10 mouse cellular contexts compared by ENCODE assay signal in genomic region chr4:123616971-123617370, GRCm38 (mm10).
DNase-seq lines count a peak whose midpoint lies in the region; ATAC-seq and TF ChIP-seq lines count a peak whose summit lies in the region.
"Had no signal": no experiment of that assay in that cellular context is flagged by ENCODE, and none has a peak within 500 bp of the region (broad histone marks: within the 10 kb centered on the region; RNA-seq: fewer than 3 reads in every experiment).

No protein-coding gene starts in this region.

- H3K36me3 ChIP-seq in forebrain, embryonic 16.5 days (ENCODE audit: control insufficient read depth, insufficient read depth), result no peaks in the 10 kb centered on the region
- H3K36me3 ChIP-seq in midbrain, embryonic 14.5 days (ENCODE audit: control insufficient read depth, insufficient read depth, low read length), result no peaks in the 10 kb centered on the region

- DNase-seq in cerebellum, adult 2 months, result no peak
- DNase-seq in cerebellum, postnatal 10 days, result no peak
- no peak for DNase-seq in layer of hippocampus, adult 2 months (ENCODE audit: low spot score in 2 of 2)
- no peak for DNase-seq in layer of hippocampus, adult 18-20 months (ENCODE audit: low spot score in 2 of 2)
- no peak for DNase-seq in midbrain, embryonic 14.5 days
- DNase-seq in cerebellum, adult 11-12 months, result no peak

- H3K9ac ChIP-seq in forebrain, embryonic 16.5 days (replicated peaks; ENCODE audit: low read depth, low read length), result no peak overlapping the region; the same call in 1 of the 2 replicates
- H3K9ac ChIP-seq in midbrain, embryonic 14.5 days (replicated peaks; ENCODE audit: low read length), result no peak overlapping the region
- H3K9ac ChIP-seq: liver, embryonic 14.5 days had no signal

- no peak overlapping the region for H3K4me2 ChIP-seq in forebrain, embryonic 16.5 days (ENCODE audit: low read length)
- H3K4me2 ChIP-seq in midbrain, embryonic 14.5 days (ENCODE audit: low read length), result no peak overlapping the region

- ATAC-seq in forebrain, embryonic 16.5 days, result no peak
- no peak for ATAC-seq in midbrain, embryonic 14.5 days (ENCODE audit: low FRiP score, low TSS enrichment)
- ATAC-seq in inflammation-experienced regulatory T-cells, adult 6 months, result no peak
- ATAC-seq: intestine, embryonic 16.5 days had no signal

- WGBS in cerebellum, adult 2 months, result 16% methylated on average over 4 of the region's 4 CpGs
- WGBS in forebrain, embryonic 16.5 days, result 61% methylated on average over 4 of the region's 4 CpGs
- 69% methylated on average over 4 of the region's 4 CpGs for WGBS in midbrain, embryonic 14.5 days

- peaks cover 20% of the 10 kb centered on the region for H3K4me1 ChIP-seq in cerebellum, adult 2 months (ENCODE audit: control insufficient read depth, insufficient read depth, low read length)
- H3K4me1 ChIP-seq in forebrain, embryonic 16.5 days (replicated peaks; ENCODE audit: control insufficient read depth, insufficient read depth, low read length), result peaks cover 15% of the 10 kb centered on the region; the same call in 1 of the 2 replicates
- peaks cover 9% of the 10 kb centered on the region; the same call in 1 of the 2 replicates for H3K4me1 ChIP-seq in midbrain, embryonic 14.5 days (ENCODE audit: control insufficient read depth, insufficient read depth, low read length)

- H3K4me3 ChIP-seq in cerebellum, adult 2 months (replicated peaks; ENCODE audit: insufficient read depth, low read depth, low read length), result no peak overlapping the region
- no peak overlapping the region for H3K4me3 ChIP-seq in layer of hippocampus, adult 2 months
- no peak overlapping the region for H3K4me3 ChIP-seq in forebrain, embryonic 16.5 days (replicated peaks; ENCODE audit: low read length)
- H3K4me3 ChIP-seq in midbrain, embryonic 14.5 days (replicated peaks; ENCODE audit: low read depth, low read length), result no peak overlapping the region

- H3K9me3 ChIP-seq in forebrain, embryonic 16.5 days (ENCODE audit: control insufficient read depth, low read length), result no peaks in the 10 kb centered on the region
- H3K9me3 ChIP-seq in midbrain, embryonic 14.5 days (ENCODE audit: control insufficient read depth, low read length), result no peaks in the 10 kb centered on the region

- peak overlapping the region; percentile 61 for H3K27ac ChIP-seq in cerebellum, adult 2 months (ENCODE audit: insufficient read depth, low read length)
- peak overlapping the region; percentile 82 for H3K27ac ChIP-seq in layer of hippocampus, adult 2 months
- peak overlapping the region; percentile 24 for H3K27ac ChIP-seq in forebrain, embryonic 16.5 days (ENCODE audit: low read length)
- H3K27ac ChIP-seq in midbrain, embryonic 14.5 days (replicated peaks; ENCODE audit: low read depth, low read length), result peak overlapping the region; percentile 21
- H3K27ac ChIP-seq: liver, embryonic 14.5 days had no signal

- no peak for TF ChIP-seq CTCF in cerebellum, adult 2 months (IDR thresholded peaks at IDR 0.05; ENCODE audit: borderline replicate concordance, insufficient read depth, low read depth, low read length)
- no peak for TF ChIP-seq CTCF in layer of hippocampus, adult 2 months (conservative IDR thresholded peaks at IDR 0.05)

- no peaks in the 10 kb centered on the region for H3K27me3 ChIP-seq in cerebellum, adult 2 months (ENCODE audit: control insufficient read depth, insufficient read depth, low read length)
- no peaks in the 10 kb centered on the region for H3K27me3 ChIP-seq in forebrain, embryonic 16.5 days (replicated peaks; ENCODE audit: control insufficient read depth, insufficient read depth, low read length)
- H3K27me3 ChIP-seq in midbrain, embryonic 14.5 days (ENCODE audit: control insufficient read depth, insufficient read depth, low read length), result no peaks in the 10 kb centered on the region

- no peak for TF ChIP-seq POLR2A in cerebellum, adult 2 months (IDR thresholded peaks at IDR 0.05; ENCODE audit: borderline replicate concordance, insufficient read depth, low read length)

Comparison
In these comparisons a context has a peak if more than half of its experiments do, and no peak if none do; other contexts are left out.
1. H3K27ac ChIP-seq: peak in every context shown above with its lines; median percentile 82 in layer of hippocampus, adult 2 months; 61 in cerebellum, adult 2 months; 24 in forebrain, embryonic 16.5 days; 21 in midbrain, embryonic 14.5 days.